Mouse (Mus musculus) kidney, adult 2 months (tissue): ENCODE data around the gene Abi2.

ENCODE experiments used
- CTCF ChIP-seq: fragments of 200-500 bp; conservative IDR thresholded peaks from 2 replicates; pipeline ENCODE4 v1.5.1; 2011; ENCODE audit warnings: low read depth, mild to moderate bottlenecking, control low read depth, low read length, moderate library complexity, mixed read lengths; ENCODE audit not compliant: insufficient read depth, insufficient read length
- POLR2A ChIP-seq: fragments of 200-500 bp; IDR thresholded peaks from one replicate; pipeline ENCODE4 v1.6.1; 2011; ENCODE audit warnings: low read depth, low read length, control low read depth

DNA sequence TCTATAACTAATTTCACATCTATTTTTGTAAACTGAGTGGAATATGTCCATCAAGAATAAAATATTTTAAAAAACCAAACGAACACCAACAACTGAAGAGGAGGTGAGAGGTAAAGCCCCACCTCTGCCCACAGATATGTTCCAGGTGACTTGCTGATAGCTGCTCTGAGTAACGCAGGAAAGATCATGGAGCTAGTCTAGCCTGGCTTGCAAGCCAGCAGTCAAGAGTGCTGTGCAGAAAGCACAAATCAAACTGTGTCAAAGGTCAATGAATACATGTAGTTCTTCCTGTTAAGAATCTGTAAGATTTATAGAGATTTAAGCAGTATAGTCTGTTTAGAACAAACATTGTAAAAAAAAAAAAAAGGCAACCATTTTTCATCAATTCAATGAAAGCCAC lies 101.2 kb downstream of the Abi2 start:
- no peak for TF ChIP-seq POLR2A
- TF ChIP-seq CTCF = no peak
